Mouse (Mus musculus) erythroblast, embryonic 14.5 days (primary cell): ENCODE data around the gene Scn5a.

Source experiments
- GATA1 ChIP-seq: IDR thresholded peaks from 2 replicates; pipeline ENCODE4 v1.6.1; 2012; ENCODE audit warnings: low read length, inconsistent platforms, mixed read lengths
- TAL1 ChIP-seq: IDR thresholded peaks from 3 replicates; pipeline ENCODE4 v1.6.1; 2012; ENCODE audit warnings: low read length, inconsistent platforms, mixed read lengths

DNA sequence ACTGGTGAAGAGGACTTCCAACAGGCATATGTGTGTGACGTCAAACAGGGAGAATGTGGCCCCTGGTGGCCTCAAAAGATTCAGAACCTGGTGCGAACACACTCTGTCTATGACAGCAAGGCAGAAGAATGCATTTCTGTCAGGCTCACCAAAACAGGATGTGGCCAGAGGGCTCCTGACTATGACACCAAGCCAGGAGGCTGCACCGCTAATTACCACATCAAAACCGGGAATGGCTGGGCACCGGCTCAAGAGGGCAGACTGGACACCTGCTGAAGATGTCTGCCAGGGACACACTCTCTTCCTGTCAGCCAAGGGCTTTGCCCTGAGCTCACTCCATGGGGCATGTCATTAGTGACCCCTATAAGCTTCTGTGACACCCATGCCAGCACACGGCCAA, 15.2 kb downstream of the Scn5a start:
- TF ChIP-seq TAL1 (no peak), GATA1 (no peak)
